Mouse (Mus musculus) lung, embryonic 16.5 days (tissue): Measurements from ENCODE around the gene Dok5. TPM values are rescaled to one million over a fixed set of nuclear protein-coding genes. Genes with fewer than 3 reads are reported as not detected.

ENCODE experiments used
- ATAC-seq: fragments of 200-750 bp; cut with Nextera tagmentation; 2 replicates; pipeline ENCODE4 v1.8.0; 2017; ENCODE audit warnings: low read depth, mild to moderate bottlenecking, moderate library complexity
- H3K27ac ChIP-seq: fragments of 300-500 bp; sonication (generic); 2 replicates; pipeline ENCODE4 v1.5.1; 2014; ENCODE audit warnings: mild to moderate bottlenecking, control low read depth, low read length
- H3K27me3 ChIP-seq: fragments of 300-500 bp; sonication (generic); 2 replicates; pipeline ENCODE4 v1.6.1; 2014; ENCODE audit warnings: low read depth, low read length, mixed read lengths; ENCODE audit not compliant: control insufficient read depth, insufficient read depth
- H3K36me3 ChIP-seq: fragments of 300-500 bp; sonication (generic); 2 replicates; pipeline ENCODE4 v1.6.1; 2014; ENCODE audit warnings: low read length; ENCODE audit not compliant: control insufficient read depth, insufficient read depth
- H3K4me1 ChIP-seq: fragments of 300-500 bp; sonication (generic); replicated peaks from 2 replicates; pipeline ENCODE4 v1.6.1; 2014; ENCODE audit warnings: low read length, mixed read lengths; ENCODE audit not compliant: control insufficient read depth, insufficient read depth
- H3K4me2 ChIP-seq: fragments of 300-500 bp; sonication (generic); 2 replicates; pipeline ENCODE4 v1.6.1; 2014; ENCODE audit warnings: low read depth, low read length, control low read depth
- H3K4me3 ChIP-seq: fragments of 300-500 bp; sonication (generic); 2 replicates; pipeline ENCODE4 v1.5.1; 2014; ENCODE audit warnings: mild to moderate bottlenecking, low read length, control low read depth
- H3K9ac ChIP-seq: fragments of 300-500 bp; sonication (generic); 2 replicates; pipeline ENCODE4 v1.6.1; 2014; ENCODE audit warnings: low read length, control low read depth
- H3K9me3 ChIP-seq: fragments of 300-500 bp; sonication (generic); 2 replicates; pipeline ENCODE4 v1.6.1; 2016; ENCODE audit warnings: low read length; ENCODE audit not compliant: control insufficient read depth
- WGBS: fragments of 180-500 bp; shearing (Covaris S2); extraction: QIAGEN DNeasy Blood & Tissue Kit; methylation state at CpG from one replicate; pipeline ENCODE4 v1.1.7; 2014; 5-methylcytosine and 5-hydroxymethylcytosine counted together
- polyA plus RNA-seq: library from polyadenylated mRNA; unstranded; fragments of >200 nt; fragmentation: Nextera tagmentation; extraction: Ambion mirVana; gene quantifications from 2 replicates; pipeline ENCODE4 v1.2.1, GENCODE M21; 2015

The Dok5 gene
- polyA plus RNA-seq, 1 experiment from 2014 or later: 1.9 TPM

DNA sequence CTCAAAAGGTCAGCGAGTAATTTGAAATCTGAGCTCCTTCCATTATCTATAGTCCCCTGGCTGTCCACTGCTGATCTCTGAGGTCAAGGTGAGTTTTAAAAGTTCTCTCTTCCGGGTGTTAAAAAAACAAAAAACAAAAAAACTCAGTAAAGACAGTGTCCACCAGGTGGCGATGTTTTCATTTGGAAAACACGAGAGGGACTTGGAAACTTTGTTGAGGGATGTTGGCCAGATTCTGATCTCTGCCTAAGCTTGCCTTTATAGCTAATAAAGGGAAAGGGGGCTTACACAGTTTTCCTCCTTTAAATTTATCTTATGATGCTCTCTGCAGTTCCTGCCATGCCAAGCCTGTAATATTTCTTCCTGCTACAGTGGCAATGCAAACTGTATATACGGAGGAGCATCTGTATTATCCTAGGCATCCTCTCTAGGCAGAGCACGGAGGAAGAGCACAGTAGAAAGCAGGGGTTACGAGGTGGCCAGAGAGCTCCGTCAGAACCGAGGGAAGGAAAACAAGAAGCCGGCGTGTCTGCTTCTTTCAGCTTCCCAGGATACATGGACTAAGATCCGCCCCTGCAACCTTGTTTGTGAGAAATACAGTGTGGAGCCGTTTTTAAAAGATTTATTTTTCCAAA is 181.1 kb downstream of the Dok5 start:
- Histone ChIP-seq H3K9ac (no peak overlapping the region), H3K4me2 (no peak overlapping the region), H3K27me3 (no peaks in the 10 kb centered on the region), H3K9me3 (no peaks in the 10 kb centered on the region), H3K36me3 (no peaks in the 10 kb centered on the region), H3K4me3 (no peak overlapping the region), H3K4me1 (no peaks in the 10 kb centered on the region), H3K27ac (no peak overlapping the region)
- 29% methylated on average over 13 of the region's 13 CpGs for WGBS
- no peak for ATAC-seq

DNA sequence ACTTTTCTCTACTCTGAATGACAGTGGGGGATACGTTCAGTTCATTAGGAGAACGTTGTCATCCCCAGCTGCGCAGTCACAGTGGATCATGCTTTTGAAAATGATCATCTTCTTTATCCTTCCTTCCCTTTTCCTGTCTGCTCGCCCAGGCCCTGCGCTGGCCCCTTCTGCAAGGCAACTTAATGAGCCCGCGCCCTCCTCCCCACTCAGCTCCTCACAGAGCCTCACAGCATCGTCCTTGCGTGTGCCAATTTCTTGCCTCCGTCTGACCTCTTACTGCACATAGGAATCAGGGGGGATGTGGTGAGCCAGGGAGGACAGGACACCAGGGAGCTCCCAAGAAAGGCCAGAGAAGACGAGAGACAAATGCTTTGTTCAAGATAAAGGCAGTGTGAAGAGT is 182.3 kb downstream of the Dok5 start:
- H3K9ac ChIP-seq: no peak overlapping the region
- WGBS: 64% methylated on average over 11 of the region's 11 CpGs
- H3K27ac ChIP-seq: no peak overlapping the region
- H3K27me3 ChIP-seq: no peaks in the 10 kb centered on the region
- no peaks in the 10 kb centered on the region for H3K9me3 ChIP-seq
- no peaks in the 10 kb centered on the region for H3K36me3 ChIP-seq
- no peak for ATAC-seq
- H3K4me2 ChIP-seq: no peak overlapping the region
- H3K4me3 ChIP-seq: no peak overlapping the region
- H3K4me1 ChIP-seq: no peaks in the 10 kb centered on the region

DNA sequence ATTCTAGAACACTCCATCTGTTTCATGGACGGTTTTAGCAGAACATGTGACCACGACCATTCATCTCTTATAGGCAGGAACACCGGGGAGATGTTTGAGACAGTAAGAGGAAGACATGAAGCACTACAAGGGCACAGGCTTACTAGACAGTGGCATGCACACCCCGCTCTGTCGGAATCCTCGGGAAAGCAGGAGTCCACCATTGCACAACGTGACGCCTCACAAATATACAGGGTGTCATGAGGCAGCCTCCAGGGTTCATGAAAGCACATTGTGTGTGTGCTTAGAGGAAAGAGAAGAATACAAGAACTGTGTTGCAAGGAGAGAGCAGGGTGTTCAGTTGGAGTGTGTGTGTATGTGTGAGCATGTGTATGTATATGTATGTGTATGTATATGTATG is 184.0 kb downstream of the Dok5 start:
- Histone ChIP-seq H3K9ac (no peak overlapping the region), H3K36me3 (no peaks in the 10 kb centered on the region), H3K4me2 (no peak overlapping the region), H3K4me1 (no peaks in the 10 kb centered on the region), H3K27me3 (no peaks in the 10 kb centered on the region), H3K9me3 (no peaks in the 10 kb centered on the region), H3K4me3 (no peak overlapping the region), H3K27ac (no peak overlapping the region)
- 86% methylated on average over 8 of the region's 8 CpGs for WGBS
- no peak for ATAC-seq

DNA sequence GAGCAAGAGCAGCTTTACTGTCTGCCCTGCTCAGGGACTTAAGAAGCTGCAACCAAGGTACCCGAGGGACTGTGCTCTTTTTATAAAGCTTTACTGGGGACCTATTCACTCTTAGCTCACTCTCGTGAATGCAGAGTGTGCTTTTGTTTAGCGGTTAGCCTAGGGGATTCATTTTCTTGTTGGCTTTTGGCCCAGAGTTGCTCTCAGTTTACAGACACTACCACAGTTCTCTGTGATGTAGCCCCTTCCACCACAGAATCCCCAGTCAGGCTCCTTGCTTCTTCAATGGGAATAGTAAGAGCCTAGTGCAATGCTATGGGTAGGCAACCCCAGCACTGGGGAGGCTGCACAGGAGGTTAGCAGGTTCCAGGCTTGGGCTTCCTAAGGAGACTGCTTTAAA is 190.7 kb downstream of the Dok5 start:
- Histone ChIP-seq H3K4me2 (no peak overlapping the region), H3K4me1 (no peaks in the 10 kb centered on the region), H3K9ac (no peak overlapping the region), H3K4me3 (no peak overlapping the region), H3K27me3 (no peaks in the 10 kb centered on the region), H3K9me3 (no peaks in the 10 kb centered on the region), H3K27ac (no peak overlapping the region), H3K36me3 (no peaks in the 10 kb centered on the region)
- ATAC-seq: no peak
- 29% methylated on average over 3 of the region's 3 CpGs for WGBS

DNA sequence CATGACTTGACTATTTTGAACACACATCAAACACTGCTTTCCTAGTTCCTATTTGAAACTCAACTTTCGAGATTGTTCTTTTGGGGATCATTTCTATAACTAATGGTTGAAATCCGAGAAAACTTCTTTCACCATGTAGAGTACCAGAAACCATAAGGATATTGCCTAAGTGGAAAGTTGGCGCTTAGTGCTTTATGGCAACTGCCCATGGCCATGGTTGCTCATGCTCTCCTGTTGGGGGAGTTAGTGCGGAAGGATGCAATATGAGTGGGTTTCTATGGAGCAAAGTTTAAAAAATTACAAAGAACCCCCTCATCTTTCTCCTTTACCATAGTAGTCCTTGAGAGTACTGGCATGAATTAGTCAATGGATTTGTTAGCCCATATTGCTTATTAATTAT is 192.5 kb downstream of the Dok5 start:
- ATAC-seq: no peak
- no peaks in the 10 kb centered on the region for H3K4me1 ChIP-seq

DNA sequence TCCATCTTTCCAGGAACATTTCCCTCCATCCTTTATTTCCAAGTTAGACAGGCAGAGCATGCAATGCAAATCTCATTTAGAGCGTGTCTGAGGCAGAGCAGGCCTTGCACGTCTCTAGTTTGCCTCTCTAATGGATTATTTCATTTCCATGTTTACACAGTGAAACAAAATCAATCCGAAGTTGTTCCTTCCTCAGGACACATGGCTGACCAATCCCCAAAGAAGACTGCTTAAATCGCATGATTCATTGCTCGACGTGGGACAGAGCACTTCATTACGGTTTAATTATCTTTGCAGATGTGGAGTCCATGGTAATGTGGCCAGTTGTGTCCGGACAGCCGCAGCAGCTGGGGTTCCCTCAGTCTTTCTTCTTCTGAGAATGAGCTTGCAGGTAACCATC is 194.6 kb downstream of the Dok5 start:
- Histone ChIP-seq H3K36me3 (no peaks in the 10 kb centered on the region), H3K4me2 (no peak overlapping the region), H3K9ac (no peak overlapping the region), H3K27ac (no peak overlapping the region), H3K4me3 (no peak overlapping the region), H3K27me3 (no peaks in the 10 kb centered on the region), H3K4me1 (no peaks in the 10 kb centered on the region), H3K9me3 (no peaks in the 10 kb centered on the region)
- no peak for ATAC-seq
- WGBS: 72% methylated on average over 9 of the region's 9 CpGs

More for the DNA sequence above, 192.5 kb downstream of the Dok5 start:
- H3K9me3 ChIP-seq: no peaks in the 10 kb centered on the region
- no peak overlapping the region for H3K27ac ChIP-seq
- no peaks in the 10 kb centered on the region for H3K36me3 ChIP-seq
- H3K27me3 ChIP-seq: no peaks in the 10 kb centered on the region
- no peak overlapping the region for H3K4me2 ChIP-seq
- H3K4me3 ChIP-seq: no peak overlapping the region
- no peak overlapping the region for H3K9ac ChIP-seq
- 90% methylated on average over 4 of the region's 4 CpGs for WGBS

Other genes with a start within 250 kb of the Dok5 start
- 69.2 and 77.2 TPM in 2 replicates for gene Pfdn4, start 235.4 kb upstream of the Dok5 start, polyA plus RNA-seq
- gene Cyp24a1, start 234.7 kb upstream of the Dok5 start, polyA plus RNA-seq: not detected in 2 replicates
- not detected in 2 replicates for gene 4930470P17Rik, start 129.8 kb upstream of the Dok5 start, polyA plus RNA-seq